Mouse (Mus musculus) erythroblast, embryonic 14.5 days (primary cell): ENCODE results near the gene Tbx10.

Source experiments
- GATA1 ChIP-seq: IDR thresholded peaks from 2 replicates; pipeline ENCODE4 v1.6.1; 2012; ENCODE audit warnings: low read length, inconsistent platforms, mixed read lengths
- TAL1 ChIP-seq: IDR thresholded peaks from 3 replicates; pipeline ENCODE4 v1.6.1; 2012; ENCODE audit warnings: low read length, inconsistent platforms, mixed read lengths

DNA sequence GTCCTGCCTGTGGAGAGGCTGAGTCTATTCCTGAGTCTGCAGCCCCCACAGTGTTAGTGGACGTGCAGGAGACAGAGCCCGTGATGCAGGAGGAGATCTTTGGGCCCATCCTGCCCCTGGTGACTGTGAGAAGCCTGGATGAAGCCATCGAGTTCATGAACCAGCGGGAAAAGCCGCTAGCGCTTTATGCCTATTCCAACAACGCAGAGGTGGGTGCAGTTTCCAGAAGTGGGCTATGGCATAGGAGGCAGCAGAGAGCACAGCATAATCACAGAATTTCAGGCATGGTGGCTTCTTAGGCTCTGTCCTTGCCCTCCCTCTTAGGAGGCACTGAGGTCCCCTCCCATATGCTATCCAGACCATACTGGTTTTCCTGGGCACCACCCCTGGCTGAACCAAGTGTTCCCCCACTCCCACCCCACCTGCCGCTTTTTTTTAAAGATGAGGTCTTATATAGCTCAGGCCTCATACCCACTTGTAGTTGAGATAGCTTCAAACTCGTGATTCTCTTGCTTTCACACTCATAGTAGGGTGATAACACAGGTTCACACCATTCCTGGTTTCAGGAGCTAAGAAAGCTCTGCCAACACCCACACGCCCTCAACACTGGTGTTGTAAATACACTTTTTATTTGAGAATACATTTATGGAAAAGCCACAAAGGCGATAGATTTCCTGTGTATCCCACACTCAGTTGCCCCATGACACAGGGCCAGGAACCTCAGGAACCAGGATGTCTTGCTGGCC lies 26.0 kb upstream of the Tbx10 start:
- no peak for TF ChIP-seq GATA1
- no peak for TF ChIP-seq TAL1
